Mouse (Mus musculus) mature B cell (primary cell): ENCODE data around the gene Eif3k.

Experiments
- in situ Hi-C: fragments of 300-500 bp; cut with MboI; formaldehyde crosslinking; loops from 2 replicates; pipeline ENCODE4 v1.14.3; 2019

The Eif3k gene

DNA sequence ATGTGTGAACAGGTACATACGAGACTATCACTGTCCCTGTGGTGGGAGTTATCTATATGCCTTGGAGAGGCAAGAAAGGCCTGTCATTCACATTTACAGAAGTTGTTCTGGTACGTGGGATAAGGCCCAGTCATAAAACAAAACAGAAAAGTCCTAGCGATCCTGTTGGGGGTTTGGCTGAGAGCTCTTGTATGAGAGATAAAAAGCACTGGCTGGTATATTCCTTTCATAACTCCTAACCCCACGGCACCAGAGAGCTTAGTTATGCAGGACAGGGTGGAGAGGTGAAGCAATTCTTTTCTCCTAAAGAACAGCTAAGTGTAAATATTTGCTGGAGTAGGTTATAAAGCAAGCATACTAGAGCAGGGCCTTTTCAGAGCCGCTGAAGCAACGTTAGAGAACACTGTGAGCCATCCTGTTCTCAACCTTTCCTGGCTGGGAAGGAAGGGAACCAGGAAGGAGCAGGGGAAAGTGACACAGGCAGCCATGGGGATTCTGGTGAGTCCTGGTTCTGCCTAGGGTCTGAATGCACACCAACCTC, 22.1 kb downstream of the Eif3k start:
- in situ Hi-C loops = no loop called here

DNA sequence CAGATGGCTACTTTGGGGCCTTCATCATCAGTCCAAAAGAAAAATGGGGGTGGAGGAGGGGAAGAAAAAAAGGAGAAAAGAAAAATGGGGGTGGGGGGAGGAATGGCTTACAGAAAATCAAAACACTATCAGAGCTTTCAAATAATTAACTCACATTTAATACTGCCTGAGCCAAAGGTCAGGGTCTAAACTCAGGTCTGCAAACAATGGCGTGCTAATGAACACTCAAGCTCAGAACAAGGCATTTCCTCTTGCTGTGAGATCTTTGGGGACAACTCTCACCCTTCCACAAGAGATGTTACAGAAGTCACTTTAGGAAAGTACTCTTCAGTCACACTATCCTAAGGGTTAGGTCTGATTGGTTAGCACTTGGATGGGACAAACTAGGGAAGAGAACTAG, 22.9 kb downstream of the Eif3k start:
- in situ Hi-C loops = no loop called here

DNA sequence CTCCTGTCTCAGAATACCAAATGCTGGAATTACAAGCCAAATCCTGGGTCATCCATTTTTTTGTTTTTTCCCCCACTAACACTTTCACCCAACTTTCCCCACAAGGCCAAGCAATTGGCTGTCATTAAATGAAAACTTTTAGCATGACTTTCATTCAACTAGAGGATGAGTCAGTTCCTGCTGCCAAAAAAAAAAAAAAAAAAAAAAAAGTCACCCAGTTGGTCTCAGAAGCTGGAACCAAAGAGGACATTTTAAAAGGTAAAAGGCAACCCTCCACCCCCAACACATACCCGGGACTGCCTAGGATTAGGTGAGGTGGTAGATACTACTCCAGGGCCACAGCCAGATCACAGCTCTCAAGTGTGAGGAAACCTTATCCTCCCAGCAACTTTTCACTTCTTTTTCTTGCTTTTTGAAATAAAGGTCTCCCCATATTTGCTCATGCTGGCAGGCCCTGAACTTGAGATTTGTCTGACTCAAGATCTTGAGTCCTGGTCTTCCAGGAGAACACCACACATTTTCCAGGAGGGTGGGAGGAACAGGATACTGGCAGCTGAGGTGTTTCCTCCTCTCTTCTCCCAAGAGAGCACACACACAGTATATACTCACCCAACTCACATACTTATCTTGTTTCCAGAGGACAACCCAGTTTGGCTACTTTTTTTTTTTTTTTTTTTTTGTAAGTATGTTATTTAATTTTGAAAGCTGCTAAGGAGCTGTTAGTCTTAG, 23.5 kb downstream of the Eif3k start:
- in situ Hi-C loops = no loop called here

DNA sequence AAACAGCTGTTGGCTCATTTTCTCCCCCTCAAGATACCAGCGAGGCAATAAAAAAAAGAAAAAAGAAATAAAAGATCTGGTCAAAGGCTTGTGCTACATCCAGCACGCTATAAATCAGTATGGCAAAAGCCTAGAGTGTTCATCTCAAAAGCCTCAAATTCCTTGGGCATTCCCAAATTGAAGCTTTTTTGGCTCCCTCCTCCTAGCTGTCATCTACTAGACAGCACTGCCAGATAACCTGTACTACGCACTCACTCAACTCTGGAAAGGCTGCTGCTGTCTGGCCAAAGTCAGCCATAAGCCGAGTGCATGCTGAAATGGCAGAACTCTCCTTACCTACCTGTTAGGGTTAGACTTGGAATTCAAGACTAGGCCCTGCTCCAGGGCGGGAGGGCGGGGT, 24.4 kb downstream of the Eif3k start:
- in situ Hi-C loops = no loop called here

DNA sequence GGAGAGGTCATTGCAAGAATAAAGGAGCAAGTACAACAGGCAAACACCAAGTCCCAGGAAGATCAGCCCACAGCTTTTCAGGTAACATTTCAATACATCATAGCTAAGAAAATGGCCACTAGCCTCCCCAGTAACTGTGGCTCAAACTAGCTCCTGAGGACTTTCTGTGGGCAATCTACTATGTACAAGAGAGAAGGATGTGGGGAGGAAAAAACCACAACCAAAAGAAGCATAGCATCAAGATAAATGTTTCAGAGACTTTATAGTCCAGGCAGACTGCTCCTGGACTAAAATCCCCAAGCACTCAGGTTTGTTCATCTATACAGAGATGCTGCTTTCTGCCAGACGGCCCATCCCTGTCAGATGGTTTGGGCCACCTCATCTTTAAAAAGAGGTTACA, 25.4 kb downstream of the Eif3k start:
- in situ Hi-C loops = no loop called here

DNA sequence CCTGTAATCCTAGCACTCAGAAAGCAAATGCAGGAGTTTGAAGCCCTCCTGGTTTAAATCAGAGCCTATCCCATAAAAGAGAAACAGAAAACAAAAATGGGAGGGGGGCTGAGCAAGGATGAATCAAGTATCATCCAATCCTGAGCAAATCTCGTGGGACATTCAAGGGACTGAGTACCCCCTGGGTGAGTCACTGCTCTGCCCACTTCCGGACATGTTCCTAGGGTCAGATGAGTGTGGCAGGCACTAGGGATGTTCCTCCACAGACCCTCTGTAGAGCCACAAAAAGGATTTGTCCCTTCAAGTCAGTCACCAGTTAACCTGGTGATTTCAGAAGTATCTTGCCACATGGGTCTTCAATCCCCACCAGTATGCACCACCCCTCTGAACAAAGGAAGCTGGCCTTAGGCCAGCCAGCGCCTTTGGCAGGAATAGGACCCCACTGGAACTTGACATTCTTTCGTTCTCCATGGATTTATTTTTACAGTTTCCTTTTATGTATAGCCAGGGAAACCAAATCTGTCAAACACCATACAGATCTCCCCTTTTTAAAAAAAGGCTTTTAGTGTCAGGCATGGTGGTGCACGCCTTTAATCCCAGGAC, 26.3 kb downstream of the Eif3k start:
- in situ Hi-C loops = no loop called here

DNA sequence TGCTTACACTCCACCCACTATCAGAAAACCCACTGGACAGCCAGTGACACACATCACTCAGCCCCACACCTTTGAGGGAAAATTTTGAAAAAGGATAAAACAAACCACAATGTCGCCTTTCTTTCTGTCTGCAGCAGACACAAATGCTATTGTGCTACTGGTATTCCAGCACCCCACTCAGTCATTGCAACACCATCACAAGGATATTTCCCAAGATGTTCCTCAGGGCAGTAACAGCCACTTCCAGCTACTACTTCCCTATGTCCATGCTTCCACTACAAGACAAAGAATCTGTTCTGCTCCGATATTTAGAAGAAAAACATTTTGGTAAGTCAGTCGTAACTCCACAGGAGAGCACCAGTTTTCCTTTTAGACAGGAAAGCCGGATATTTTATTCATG, 26.9 kb downstream of the Eif3k start:
- in situ Hi-C loops = no loop called here

DNA sequence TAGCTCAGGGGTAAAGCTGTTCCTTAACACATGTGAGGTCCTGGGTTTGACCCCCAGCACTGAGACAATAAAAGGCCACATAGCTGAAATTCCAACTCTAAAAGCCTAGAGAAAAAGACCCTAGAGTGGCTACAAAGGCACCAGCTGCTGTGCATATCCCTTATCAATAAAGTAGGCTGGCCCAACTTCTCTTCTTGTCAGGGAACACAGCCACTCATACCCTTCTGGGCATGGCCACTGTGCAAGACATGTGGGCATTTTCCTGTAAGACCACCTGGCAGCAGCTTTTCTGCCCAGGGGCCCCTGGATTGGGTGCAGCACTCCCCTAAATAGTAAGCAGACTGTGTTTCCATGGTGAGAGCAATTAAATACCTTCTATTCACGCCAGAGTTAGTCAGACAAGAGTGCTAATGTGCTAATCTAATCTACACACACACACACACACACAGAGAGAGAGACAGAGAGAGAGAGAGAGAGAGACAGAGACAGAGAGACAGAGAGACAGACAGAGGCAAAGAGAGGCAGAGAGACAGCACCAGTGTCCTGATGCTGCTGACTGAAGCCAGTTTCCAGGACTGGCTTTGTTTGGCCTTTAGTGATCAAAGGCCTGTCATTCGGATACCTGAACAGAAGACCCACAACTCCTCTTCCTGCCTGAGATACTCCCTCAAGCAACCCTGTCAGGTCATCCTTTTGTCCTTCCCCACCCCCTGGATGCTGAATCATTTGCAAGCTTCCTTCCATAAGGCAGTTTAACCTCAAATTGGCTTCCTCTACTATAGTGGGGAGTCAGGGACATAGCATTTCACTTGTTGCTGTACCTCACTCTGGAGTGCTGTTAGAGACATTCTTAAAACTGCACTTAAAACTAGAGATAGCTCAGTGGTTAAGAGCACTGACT, 27.9 kb downstream of the Eif3k start:
- in situ Hi-C loops = no loop called here

DNA sequence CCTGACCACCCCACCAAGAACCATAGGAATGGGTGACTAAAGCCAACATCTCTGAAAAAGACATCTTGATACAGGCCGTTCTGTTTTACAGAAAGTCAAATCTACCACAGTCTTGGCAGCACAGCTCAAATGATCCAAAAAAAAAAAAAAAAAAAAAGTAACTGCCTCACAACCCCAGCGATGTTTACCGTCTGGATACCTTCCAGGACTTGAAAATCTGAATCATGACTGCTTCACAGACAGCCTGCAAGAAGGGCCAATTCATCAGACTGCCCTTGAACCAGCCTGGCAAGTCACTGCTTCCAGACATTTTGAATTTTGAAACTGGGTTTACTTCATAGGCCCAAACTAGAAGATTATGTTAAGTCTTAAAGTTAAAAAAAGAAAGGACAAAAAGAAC, 28.9 kb downstream of the Eif3k start:
- in situ Hi-C loops = no loop called here

DNA sequence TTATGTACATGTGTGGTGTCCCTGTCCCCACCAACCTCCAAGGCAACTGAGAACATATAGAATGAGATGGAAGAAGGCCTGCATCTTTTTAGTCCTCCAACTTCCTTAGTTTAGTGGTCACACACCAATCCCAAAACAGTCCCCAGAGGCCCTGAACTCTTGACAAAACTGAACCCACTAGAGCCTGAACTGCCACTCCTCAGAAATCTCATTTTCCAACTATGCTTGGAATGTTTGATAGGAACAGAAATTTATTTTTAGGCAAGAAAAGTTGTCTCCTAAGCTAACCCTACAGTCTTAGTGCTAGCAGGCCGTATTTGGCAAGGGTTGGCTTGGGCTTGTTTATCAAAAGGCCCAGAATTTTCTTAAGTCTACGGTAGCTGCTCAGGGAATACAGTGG, 29.9 kb downstream of the Eif3k start:
- in situ Hi-C loops = no loop called here

DNA sequence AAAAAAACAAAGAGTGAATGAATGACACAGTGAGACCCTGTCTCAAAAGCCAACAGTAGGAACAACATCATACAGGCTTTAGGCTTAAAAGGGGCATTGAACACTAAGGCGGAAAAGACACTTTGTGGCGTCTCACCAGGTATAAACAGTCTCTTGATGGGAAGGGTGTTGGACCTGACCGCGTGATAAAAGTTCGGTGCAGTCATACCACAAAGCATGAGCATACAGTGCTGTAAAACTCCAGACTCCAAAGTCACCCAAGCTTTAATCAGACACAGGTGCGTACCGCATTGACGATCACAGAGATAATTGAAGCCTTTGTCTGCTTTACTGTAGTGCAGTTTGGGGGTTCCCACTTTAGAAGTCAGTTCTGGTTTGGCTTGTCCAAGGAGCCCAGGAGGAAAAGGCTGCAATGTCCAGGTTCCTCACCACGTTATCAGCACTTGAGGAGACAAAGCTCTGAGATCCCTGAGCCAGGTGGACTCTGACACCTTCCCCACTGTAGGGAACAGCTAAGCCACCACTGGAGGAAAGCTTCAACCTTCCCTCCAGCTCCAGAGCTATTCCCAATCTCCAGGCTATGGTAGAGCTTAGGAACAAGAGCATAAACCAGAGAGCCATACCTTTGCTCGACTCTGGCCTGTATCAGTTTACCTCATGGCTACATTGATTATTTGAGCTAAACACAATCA, 31.2 kb downstream of the Eif3k start:
- in situ Hi-C loops = no loop called here

DNA sequence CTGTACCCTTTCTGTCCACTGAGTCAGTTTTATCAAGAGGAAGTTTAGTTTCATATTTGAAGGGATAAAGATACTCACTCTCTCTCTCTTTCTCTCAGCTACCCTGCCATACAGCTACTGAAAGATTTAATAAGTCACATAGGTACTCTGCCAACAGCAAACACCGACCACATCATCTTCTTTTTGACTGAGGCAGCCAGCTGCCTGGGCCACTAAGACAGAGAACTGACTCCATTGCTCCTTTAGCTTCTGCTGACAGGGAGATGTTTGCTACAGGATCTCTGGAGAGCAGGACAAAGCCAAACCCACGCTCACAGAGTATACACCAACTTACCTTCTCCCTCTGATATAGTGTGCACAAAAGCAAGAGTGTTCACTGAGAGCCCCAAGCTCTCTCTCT, 32.4 kb downstream of the Eif3k start:
- in situ Hi-C loops = no loop called here

DNA sequence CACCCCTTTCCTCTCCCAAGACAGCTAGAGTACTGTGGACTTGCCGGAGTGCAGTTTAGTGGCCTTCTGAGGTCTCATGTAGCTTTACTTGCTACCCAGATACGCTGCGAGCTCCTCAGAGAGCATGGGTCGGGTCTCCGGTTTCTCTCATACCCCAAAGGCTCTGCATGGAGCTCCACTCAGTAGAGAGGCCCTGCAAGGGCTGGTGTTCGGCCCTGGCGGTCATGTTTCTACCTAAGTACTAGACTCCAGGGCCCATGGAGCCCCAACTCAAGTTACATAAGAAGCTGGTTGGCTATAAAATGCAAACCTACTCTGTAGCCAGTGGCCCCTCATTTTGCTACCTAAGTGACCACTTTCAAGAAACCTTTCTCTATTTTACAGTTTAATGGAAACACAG, 32.9 kb downstream of the Eif3k start:
- in situ Hi-C loops = no loop called here

DNA sequence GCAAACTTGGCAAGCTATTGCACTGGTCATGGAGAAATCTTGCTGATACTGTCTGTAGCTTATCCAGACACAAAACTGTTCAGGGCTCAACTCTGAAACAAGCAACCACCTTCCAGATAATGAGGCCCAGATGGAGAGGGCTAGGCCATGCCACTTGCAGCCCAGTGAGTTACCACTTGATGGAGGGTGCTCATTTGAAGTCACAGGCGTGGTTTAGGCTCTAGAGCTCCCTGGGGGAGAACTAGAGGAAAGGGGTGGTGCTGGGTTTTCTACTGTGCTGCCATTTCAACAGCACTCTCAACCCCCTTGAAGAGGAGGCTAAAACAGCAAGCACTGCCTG, 35.4 kb downstream of the Eif3k start:
- in situ Hi-C loops = no loop called here

DNA sequence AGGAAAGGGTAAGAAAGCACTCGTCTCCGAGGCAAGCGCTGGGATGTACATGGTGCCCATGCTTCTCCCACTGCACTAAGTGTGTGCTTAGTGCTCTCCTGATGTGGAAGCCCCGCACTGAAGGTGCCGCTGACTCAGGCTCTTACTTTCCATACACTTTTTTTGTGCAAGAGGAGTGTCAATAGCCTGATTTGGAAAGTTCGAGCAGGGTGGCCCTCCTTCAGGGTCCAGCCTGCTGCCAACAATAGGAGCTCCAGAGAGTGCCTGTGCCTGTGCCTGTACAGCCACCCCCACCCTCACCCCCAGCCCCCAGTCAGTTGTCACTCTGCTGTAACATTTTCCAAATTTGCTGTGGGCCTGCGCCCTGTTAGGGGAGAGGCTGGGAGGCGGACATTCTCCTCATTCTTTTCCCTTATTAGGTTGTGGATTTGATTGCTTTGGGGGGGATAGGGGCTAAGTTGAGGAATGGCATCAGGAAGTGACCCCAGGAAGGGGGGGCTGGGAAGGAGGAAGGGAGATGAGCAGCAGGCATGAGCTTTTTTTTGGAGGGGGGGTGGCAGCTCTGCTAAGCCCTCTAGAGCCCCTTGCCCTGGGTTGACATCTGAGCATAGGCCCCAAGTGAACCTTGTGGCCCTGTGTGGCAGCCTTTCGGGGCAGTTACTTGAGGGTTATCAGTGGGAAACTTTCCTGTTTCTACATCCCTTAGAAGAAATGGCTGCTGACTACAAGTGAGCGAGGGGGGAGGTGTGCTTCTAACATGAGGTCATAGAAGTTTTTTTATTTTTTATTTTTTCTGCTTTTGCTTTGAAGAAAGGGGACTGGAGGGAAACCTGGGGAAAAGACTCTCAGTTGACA, 36.0 kb downstream of the Eif3k start:
- in situ Hi-C loops = no loop called here

DNA sequence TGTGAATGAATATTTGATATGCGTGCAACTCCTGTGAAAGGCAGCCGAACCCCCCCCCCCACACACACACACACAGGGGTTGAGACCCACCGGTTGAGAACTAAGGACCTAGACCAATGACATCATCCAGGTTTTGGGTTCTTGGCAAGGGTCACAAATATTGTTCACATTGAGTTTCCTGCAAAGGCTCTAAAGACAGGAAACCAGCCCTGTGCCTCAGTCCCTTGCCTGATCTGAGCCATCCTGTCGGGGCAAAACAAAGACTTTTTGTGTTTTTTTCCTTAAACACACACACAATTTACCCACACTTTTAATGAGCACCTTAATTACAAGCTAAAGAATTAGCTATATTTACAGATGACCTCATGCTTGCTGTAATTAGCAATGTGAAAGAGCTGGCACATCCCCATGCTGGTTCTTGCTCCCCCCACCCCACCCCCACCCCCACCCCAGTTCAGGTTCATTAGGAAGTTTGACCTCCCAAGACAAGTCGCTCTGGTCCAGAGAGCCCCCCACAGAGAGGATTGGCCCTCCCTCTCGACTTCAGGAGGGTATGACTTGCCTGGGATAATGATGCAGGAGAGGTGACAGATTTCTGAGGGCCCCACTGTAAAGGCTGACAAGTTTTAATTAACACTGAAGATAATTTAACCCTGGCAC, 36.8 kb downstream of the Eif3k start:
- in situ Hi-C loops = no loop called here

DNA sequence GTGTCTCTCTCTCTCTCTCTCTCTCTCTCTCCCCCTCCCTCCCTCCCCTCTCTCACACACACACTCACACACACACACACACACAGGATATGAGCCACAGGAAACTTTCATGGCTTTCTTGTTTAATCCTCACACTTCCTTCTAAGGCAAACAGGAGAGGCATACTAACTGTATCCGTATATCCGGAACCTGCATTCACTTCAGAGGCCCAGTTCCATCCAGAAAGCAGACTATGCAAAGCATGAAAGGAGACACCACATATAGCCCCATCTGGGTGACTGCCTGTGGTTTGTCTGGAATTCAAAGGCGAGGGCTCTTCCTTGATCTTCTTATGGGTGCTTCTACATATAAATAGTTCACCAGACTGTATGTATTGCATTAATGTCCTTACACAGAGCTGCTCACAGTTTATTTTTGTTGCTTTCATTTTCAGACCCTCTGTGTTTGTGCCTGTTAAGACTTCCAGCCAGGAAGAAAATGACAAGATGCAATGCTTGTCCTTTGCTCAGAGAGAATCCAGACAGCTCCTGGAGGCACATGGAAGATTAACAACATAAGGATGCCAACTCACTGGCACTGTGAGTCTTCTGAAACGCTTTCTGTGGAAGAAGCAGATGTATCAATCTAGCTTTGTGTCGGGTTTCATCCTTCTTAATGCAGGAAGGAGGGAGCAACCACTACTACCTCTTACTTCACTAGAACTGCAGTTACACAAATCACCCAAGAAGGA, 38.0 kb downstream of the Eif3k start:
- in situ Hi-C loops = no loop called here

DNA sequence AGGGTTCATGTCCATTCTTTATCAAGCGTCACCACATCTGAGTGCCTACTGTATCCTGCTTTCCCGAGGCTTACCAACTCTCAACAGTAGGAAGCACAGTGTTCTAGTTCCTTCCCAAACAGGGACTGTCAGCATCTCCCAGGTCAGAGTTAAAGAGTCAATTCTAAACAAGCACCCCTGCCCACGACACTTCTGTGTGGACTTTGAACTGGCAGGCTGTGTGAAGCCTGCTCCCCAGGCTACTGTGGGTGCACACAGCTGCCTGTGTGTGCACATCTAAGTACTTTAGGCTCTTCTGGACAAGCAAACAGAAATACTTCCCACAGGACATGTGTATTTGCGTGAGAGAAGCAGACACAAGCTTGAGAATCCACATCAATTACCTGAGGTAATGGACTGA, 40.1 kb downstream of the Eif3k start:
- in situ Hi-C loops = no loop called here

DNA sequence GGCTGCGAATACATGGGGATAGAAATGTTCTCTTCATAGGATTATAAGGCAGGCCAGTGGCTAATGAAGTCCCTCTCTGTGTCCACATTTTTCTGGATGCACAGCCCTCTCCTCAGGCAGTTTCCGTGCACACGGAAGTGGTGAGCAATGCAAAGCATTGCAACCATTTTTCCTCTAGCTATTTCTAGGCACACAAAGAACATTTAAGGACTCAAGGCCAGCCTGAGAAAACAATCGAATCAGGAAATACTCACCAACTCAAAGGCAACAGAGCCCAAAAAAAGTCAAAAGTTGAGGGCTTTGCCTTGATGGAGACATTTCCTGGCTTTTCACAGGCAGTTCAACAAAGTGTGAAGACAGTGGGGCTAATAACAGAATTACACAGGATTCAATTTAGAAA, 40.5 kb downstream of the Eif3k start:
- in situ Hi-C loops = no loop called here
